Mouse (Mus musculus) neural tube, embryonic 13.5 days (tissue): ENCODE results near the gene Alkbh7. TPM values are rescaled to one million over a fixed set of nuclear protein-coding genes. Genes with fewer than 3 reads are reported as not detected.

ENCODE experiments used
- ATAC-seq: fragments of 200-750 bp; cut with Nextera tagmentation; 2 replicates; pipeline ENCODE4 v1.8.0; 2017; ENCODE audit warnings: low read depth, mild to moderate bottlenecking, moderate TSS enrichment, moderate library complexity
- H3K27ac ChIP-seq: fragments of 300-500 bp; sonication (generic); replicated peaks from 2 replicates; pipeline ENCODE4 v1.5.1; 2015; ENCODE audit warnings: moderate library complexity, mild to moderate bottlenecking, inconsistent platforms
- H3K27me3 ChIP-seq: fragments of 300-500 bp; sonication (generic); 2 replicates; pipeline ENCODE4 v1.6.1; 2015; ENCODE audit warnings: mild to moderate bottlenecking, inconsistent platforms
- H3K36me3 ChIP-seq: fragments of 300-500 bp; sonication (generic); 2 replicates; pipeline ENCODE4 v1.6.1; 2015; ENCODE audit warnings: mild to moderate bottlenecking, inconsistent platforms
- H3K4me1 ChIP-seq: fragments of 300-500 bp; sonication (generic); replicated peaks from 2 replicates; pipeline ENCODE4 v1.6.1; 2015; ENCODE audit warnings: inconsistent platforms
- H3K4me2 ChIP-seq: fragments of 300-500 bp; sonication (generic); 2 replicates; pipeline ENCODE4 v1.6.1; 2015; ENCODE audit warnings: inconsistent platforms, mild to moderate bottlenecking, moderate library complexity
- H3K4me3 ChIP-seq: fragments of 300-500 bp; sonication (generic); 2 replicates; pipeline ENCODE4 v1.5.1; 2015; ENCODE audit warnings: mild to moderate bottlenecking, inconsistent platforms
- H3K9ac ChIP-seq: fragments of 300-500 bp; sonication (generic); 2 replicates; pipeline ENCODE4 v1.6.1; 2015; ENCODE audit warnings: moderate library complexity, mild to moderate bottlenecking, inconsistent platforms
- H3K9me3 ChIP-seq: fragments of 300-500 bp; sonication (generic); 2 replicates; pipeline ENCODE4 v1.6.1; 2016; ENCODE audit warnings: inconsistent platforms
- WGBS: fragments of 180-500 bp; shearing (Covaris S2); methylation state at CpG from one replicate; pipeline ENCODE4 v1.1.7; 2015; 5-methylcytosine and 5-hydroxymethylcytosine counted together
- polyA plus RNA-seq: library from polyadenylated mRNA; unstranded; fragments of >200 nt; fragmentation: Nextera tagmentation; extraction: Ambion mirVana; gene quantifications from 2 replicates; pipeline ENCODE4 v1.2.1, GENCODE M21; 2015

Alkbh7 gene
- polyA plus RNA-seq, 1 experiment from 2014 or later: 45.9 TPM

DNA sequence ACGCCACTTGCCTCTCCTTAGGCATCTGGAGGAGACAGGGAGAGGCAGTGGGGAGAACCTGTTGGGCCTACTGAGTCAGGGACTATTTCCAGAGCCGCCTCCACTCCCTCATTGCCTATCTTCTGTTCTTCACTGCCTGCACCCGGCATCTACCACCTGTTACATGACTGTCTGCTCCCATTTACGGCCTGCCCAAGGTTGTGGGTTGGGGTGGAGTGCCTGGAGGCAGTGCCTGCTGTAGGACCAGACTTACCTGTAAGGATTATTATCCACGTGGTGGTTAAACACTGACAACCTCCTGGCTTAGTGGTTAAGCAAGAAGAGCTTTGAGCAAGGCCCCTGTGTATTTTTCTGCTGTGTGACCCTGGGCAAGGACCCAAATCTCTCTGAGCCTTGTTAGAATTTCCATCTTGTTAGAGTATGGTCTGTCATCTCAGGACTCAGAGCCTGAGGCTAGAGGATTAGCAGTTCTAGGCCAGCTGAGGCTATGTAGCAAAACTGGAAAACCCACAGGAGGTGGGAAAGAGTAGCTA, 22.4 kb upstream of the Alkbh7 start:
- H3K4me3 ChIP-seq: no peak overlapping the region
- H3K9ac ChIP-seq: no peak overlapping the region
- H3K36me3 ChIP-seq: no peaks in the 10 kb centered on the region
- H3K27me3 ChIP-seq: no peaks in the 10 kb centered on the region; the same call in 1 of the 2 replicates
- 77% methylated on average over 5 of the region's 5 CpGs for WGBS
- no peak for ATAC-seq
- H3K4me1 ChIP-seq: no peaks in the 10 kb centered on the region
- H3K4me2 ChIP-seq: no peak overlapping the region
- no peak overlapping the region for H3K27ac ChIP-seq
- no peaks in the 10 kb centered on the region for H3K9me3 ChIP-seq

- no peak for ATAC-seq
- Histone ChIP-seq H3K4me3 (no peak overlapping the region), H3K9me3 (no peaks in the 10 kb centered on the region), H3K4me2 (no peak overlapping the region), H3K36me3 (no peaks in the 10 kb centered on the region), H3K9ac (no peak overlapping the region), H3K4me1 (no peaks in the 10 kb centered on the region), H3K27me3 (no peaks in the 10 kb centered on the region; the same call in 1 of the 2 replicates), H3K27ac (no peak overlapping the region)
- WGBS: 92% methylated on average over 3 of the region's 3 CpGs
Measured at GRCm38 (mm10) chr17:56975391-56975790, 21.7 kb upstream of the Alkbh7 start.

- H3K4me2 ChIP-seq: no peak overlapping the region
- 84% methylated on average over 8 of the region's 8 CpGs for WGBS
- H3K27ac ChIP-seq: no peak overlapping the region
- no peaks in the 10 kb centered on the region for H3K4me1 ChIP-seq
- no peaks in the 10 kb centered on the region for H3K36me3 ChIP-seq
- no peaks in the 10 kb centered on the region for H3K27me3 ChIP-seq
- H3K4me3 ChIP-seq: no peak overlapping the region
- H3K9ac ChIP-seq: no peak overlapping the region
- ATAC-seq: no peak
- no peaks in the 10 kb centered on the region for H3K9me3 ChIP-seq
Measured at GRCm38 (mm10) chr17:56976531-56977390, 20.4 kb upstream of the Alkbh7 start.

GRCm38 (mm10) chr17:56979524-56979923, 17.6 kb upstream of the Alkbh7 start:
- no peak overlapping the region for H3K27ac ChIP-seq
- WGBS: 25% methylated on average over 4 of the region's 8 CpGs
- no peak overlapping the region for H3K4me3 ChIP-seq
- no peaks in the 10 kb centered on the region for H3K9me3 ChIP-seq
- ATAC-seq: no peak
- H3K9ac ChIP-seq: no peak overlapping the region
- no peaks in the 10 kb centered on the region for H3K4me1 ChIP-seq
- H3K27me3 ChIP-seq: no peaks in the 10 kb centered on the region
- H3K36me3 ChIP-seq: no peaks in the 10 kb centered on the region
- H3K4me2 ChIP-seq: no peak overlapping the region

DNA sequence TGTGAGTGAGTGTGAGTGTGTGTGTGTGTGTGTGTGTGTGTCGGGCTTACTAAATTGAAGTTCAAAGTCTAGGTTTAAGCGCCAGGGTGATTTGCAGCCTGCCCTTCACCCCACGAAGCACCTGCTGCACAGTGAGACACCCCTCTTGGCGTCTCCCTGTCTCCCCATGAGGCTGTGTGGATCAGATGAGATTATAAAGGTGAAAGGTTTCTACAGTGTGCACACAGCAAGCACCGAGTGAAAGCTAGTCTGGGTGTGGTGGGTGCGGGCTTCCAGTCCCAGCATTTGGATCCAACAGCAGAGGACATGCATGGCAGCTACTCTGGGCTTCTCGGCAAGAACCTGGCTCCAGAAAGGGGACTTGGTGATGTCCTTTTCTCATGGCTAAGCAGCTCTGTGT, 16.1 kb upstream of the Alkbh7 start:
- H3K27me3 ChIP-seq: no peaks in the 10 kb centered on the region
- no peak overlapping the region for H3K4me3 ChIP-seq
- H3K4me1 ChIP-seq: no peaks in the 10 kb centered on the region
- H3K9me3 ChIP-seq: no peaks in the 10 kb centered on the region
- H3K9ac ChIP-seq: no peak overlapping the region
- WGBS: 87% methylated on average over 7 of the region's 7 CpGs
- H3K4me2 ChIP-seq: no peak overlapping the region
- no peak for ATAC-seq
- no peaks in the 10 kb centered on the region for H3K36me3 ChIP-seq
- no peak overlapping the region for H3K27ac ChIP-seq

DNA sequence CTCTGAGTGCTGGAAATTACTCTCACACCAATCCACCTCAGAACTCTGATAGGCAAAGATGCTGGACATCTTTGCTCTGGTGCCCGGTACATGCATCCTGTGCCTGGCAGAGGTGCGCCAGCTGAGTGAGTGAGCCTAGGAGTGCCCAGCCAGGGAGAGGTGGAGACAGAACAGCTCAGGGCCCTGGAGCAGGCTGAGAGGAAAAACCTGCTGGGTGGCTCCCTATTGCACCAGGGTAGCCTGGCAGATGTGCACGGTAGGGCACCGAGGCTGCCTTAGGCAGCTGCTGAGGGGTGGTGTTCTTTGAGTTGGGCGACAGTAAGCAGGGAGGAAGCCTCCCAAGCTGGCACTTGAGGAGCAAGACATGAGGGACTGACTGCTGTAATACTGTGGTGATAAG, 15.1 kb upstream of the Alkbh7 start, which contains the start of gene Acer1:
TSS of gene Acer1 (minus strand) at position 114 of the 400 bp plus-strand sequence.
- Histone ChIP-seq H3K4me3 (no peak within 1 kb of the TSS), H3K27ac (no peak within 1 kb of the TSS), H3K9ac (no peak within 1 kb of the TSS), H3K27me3 (no peaks in the 10 kb centered on the region), H3K36me3 (no peaks in the 10 kb centered on the region), H3K9me3 (no peaks in the 10 kb centered on the region), H3K4me2 (no peak within 1 kb of the TSS), H3K4me1 (no peaks in the 10 kb centered on the region)
- ATAC-seq: no peak
- WGBS: 84% methylated on average over 5 of the region's 5 CpGs

GRCm38 (mm10) chr17:56984886-56985285, 12.3 kb upstream of the Alkbh7 start:
- Histone ChIP-seq H3K27me3 (no peaks in the 10 kb centered on the region), H3K36me3 (no peaks in the 10 kb centered on the region), H3K9ac (no peak overlapping the region), H3K4me3 (no peak overlapping the region), H3K9me3 (no peaks in the 10 kb centered on the region), H3K27ac (no peak overlapping the region), H3K4me2 (no peak overlapping the region), H3K4me1 (no peaks in the 10 kb centered on the region; the same call in 1 of the 2 replicates)
- WGBS: 89% methylated on average over 9 of the region's 9 CpGs
- no peak for ATAC-seq

DNA sequence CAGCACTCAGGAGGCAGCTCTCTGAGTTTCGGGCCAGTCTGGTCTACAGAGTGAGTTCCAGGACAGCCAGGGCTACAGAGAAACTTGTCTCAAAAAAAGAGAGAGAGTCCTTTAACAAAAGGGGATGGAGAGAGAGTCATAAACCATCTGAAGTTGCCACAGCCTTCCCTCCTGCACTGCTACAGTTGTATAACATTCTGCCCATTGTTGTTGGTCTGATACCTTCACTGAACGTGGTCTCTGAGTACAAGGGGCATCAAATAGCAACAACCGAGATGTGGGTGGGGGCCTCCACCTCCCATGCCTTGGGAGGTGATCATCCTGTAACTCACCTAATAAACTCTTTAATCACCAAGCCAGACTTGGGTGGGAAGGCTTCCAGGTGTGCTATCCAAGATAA, 11.5 kb upstream of the Alkbh7 start:
- Histone ChIP-seq H3K4me2 (no peak overlapping the region), H3K27me3 (no peaks in the 10 kb centered on the region), H3K4me1 (peaks cover under 1% of the 10 kb centered on the region), H3K9ac (no peak overlapping the region), H3K9me3 (no peaks in the 10 kb centered on the region), H3K36me3 (no peaks in the 10 kb centered on the region), H3K27ac (no peak overlapping the region), H3K4me3 (no peak overlapping the region)
- no peak for ATAC-seq
- WGBS: 62% methylated on average over 3 of the region's 3 CpGs

GRCm38 (mm10) chr17:56986105-56986805, 10.9 kb upstream of the Alkbh7 start:
- no peaks in the 10 kb centered on the region for H3K27me3 ChIP-seq
- H3K36me3 ChIP-seq: no peaks in the 10 kb centered on the region
- H3K27ac ChIP-seq: no peak overlapping the region
- no peak for ATAC-seq
- 88% methylated on average over 3 of the region's 3 CpGs for WGBS
- peaks cover 6% of the 10 kb centered on the region for H3K4me1 ChIP-seq
- no peak overlapping the region for H3K4me3 ChIP-seq
- H3K9ac ChIP-seq: no peak overlapping the region
- H3K4me2 ChIP-seq: no peak overlapping the region
- H3K9me3 ChIP-seq: no peaks in the 10 kb centered on the region

GRCm38 (mm10) chr17:56988441-56988840, 8.7 kb upstream of the Alkbh7 start:
- Histone ChIP-seq H3K36me3 (peaks cover 19% of the 10 kb centered on the region), H3K4me1 (peaks cover 22% of the 10 kb centered on the region), H3K27me3 (no peaks in the 10 kb centered on the region), H3K9me3 (no peaks in the 10 kb centered on the region), H3K4me3 (no peak overlapping the region), H3K4me2 (no peak overlapping the region), H3K27ac (no peak overlapping the region), H3K9ac (no peak overlapping the region)
- 84% methylated on average over 7 of the region's 7 CpGs for WGBS
- no peak for ATAC-seq

DNA sequence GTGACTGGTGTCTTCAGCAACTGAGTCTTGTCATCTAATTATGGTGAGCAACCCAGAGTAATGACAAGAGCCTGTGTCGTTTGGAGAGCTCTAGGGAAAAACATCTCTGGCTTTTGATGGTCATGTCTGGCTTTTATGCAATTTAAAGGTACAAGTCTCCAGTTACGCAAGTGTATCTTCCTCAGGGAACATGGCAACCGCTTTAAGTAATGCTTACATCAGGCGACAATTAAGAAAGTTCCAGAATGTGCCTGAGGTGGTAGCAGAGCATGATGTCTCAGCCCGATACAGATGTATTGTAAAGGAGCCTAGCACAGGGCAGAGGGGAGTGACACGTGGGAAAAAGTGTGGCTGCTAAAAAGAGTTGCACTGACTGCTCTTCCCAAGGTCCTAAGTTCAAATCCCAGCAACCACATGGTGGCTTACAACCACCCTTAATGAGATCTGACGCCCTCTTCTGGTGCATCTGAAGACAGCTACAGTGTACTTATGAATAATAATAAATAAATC, 8.2 kb upstream of the Alkbh7 start:
- ATAC-seq: no peak
- Histone ChIP-seq H3K9ac (peak overlapping the region; percentile 80), H3K4me3 (peak overlapping the region; percentile 64), H3K4me2 (peak overlapping the region; percentile 83), H3K27ac (peak overlapping the region; percentile 86), H3K27me3 (no peaks in the 10 kb centered on the region), H3K4me1 (peaks cover 22% of the 10 kb centered on the region), H3K9me3 (no peaks in the 10 kb centered on the region), H3K36me3 (peaks cover 24% of the 10 kb centered on the region)
- 77% methylated on average over 7 of the region's 7 CpGs for WGBS

GRCm38 (mm10) chr17:56989467-56990114, 7.5 kb upstream of the Alkbh7 start:
- Histone ChIP-seq H3K27ac (peak overlapping the region; percentile 86), H3K4me3 (peak overlapping the region; percentile 64), H3K4me1 (peaks cover 22% of the 10 kb centered on the region), H3K9ac (peak overlapping the region; percentile 80), H3K27me3 (no peaks in the 10 kb centered on the region), H3K36me3 (peaks cover 30% of the 10 kb centered on the region), H3K9me3 (no peaks in the 10 kb centered on the region), H3K4me2 (peak overlapping the region; percentile 83)
- ATAC-seq: peak; percentile 94
- 3% methylated on average over 25 of the region's 25 CpGs for WGBS
